Mouse (Mus musculus) adrenal gland, postnatal 36 days (tissue): ENCODE data around the gene Cdk6. TPM values are rescaled to one million over a fixed set of nuclear protein-coding genes. Genes with fewer than 3 reads are reported as not detected.
A peak's percentile ranks its signal among the peaks of the same experiment; 100 is the strongest.
"Not testable (repeated sequence)": the region's sequence is repeated elsewhere in the genome, so short reads cannot be mapped to it uniquely, and the experiment has no call there.

Experiments used
- DNase-seq, 2 experiments: peaks; one replicate each; pipeline ENCODE4 v3.0.0; 2021; ENCODE audit warnings: mixed read lengths in 1 of 2
- total RNA-seq, 2 experiments: library from RNA; stranded (reverse); gene quantifications; 2 replicates each; pipeline ENCODE4 v1.2.3; 2021

Gene Cdk6
- total RNA-seq, 2 experiments from 2014 or later = 16.3 to 20.4 TPM

DNA sequence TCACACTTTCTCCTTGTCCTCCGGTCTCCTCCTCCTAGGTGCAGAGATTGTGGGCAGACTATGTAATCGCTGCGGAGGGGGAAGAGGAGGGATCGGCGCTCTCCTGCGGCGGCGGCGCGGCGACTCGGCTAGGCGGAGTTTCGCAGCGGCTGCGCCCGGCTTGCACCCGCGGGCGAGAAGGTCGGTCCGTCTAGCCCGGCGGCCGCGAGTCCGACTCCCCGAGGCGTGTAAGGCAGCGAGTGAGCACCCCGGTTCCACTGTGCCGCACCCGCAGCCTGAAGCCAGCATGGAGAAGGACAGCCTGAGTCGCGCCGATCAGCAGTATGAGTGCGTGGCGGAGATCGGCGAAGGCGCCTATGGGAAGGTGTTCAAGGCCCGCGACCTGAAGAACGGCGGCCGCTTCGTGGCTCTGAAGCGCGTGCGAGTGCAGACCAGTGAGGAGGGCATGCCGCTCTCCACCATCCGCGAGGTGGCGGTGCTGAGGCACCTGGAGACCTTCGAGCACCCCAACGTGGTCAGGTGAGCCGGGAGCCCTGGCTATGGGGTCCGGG lies 2.9 kb downstream of the Cdk6 start:
- DNase-seq = peak; percentile 87 to 92

DNA sequence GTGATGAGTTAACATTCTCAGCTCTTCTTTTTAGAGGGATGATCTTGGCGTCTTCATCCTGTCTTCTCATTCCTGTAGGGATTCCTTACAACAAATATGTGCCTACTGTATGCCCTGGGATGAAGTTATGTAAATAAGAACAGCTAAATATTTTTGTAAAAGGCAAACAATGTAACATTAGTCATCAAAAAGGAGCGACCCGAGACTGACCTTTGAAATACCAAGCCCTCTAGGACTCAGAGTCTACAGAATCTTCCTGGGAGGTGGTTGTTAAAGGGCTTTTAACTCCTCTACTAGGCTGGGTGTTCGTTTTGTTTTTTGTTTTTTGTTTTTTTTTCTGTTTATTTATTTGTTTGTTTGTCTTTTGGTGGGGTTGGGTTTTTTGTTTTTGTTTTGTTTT lies 4.3 kb downstream of the Cdk6 start:
- not testable (repeated sequence) for DNase-seq

DNA sequence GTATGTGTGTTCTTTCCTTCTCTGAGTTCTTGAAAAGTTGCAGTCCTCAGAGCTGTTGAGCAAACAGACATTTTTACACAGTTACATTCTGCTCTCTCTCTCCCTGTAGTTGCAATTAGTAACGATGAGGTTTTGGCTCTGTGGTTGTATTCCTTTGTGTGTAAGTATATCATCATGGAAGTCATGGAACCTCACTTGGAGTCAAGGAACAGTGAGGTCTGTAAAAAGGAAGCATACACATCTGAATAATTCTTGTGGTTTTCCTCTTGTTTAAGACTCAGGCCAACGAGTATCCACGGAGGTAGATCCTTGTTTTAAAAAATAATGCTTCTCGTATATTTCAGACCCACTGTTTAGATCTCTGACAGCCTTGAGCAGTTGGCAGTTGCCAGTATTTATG lies 8.1 kb downstream of the Cdk6 start:
- DNase-seq = not testable (repeated sequence)

- DNase-seq = not testable (repeated sequence)
These were observed 10.6 kb downstream of the Cdk6 start for GRCm38 (mm10) chr5:3351836-3352235.

- no peak for DNase-seq
These were observed 11.0 kb downstream of the Cdk6 start for GRCm38 (mm10) chr5:3352314-3352713.

GRCm38 (mm10) chr5:3352827-3353226 lies 11.5 kb downstream of the Cdk6 start:
- no peak for DNase-seq

GRCm38 (mm10) chr5:3354307-3354706 lies 13.0 kb downstream of the Cdk6 start:
- DNase-seq = no peak

DNA sequence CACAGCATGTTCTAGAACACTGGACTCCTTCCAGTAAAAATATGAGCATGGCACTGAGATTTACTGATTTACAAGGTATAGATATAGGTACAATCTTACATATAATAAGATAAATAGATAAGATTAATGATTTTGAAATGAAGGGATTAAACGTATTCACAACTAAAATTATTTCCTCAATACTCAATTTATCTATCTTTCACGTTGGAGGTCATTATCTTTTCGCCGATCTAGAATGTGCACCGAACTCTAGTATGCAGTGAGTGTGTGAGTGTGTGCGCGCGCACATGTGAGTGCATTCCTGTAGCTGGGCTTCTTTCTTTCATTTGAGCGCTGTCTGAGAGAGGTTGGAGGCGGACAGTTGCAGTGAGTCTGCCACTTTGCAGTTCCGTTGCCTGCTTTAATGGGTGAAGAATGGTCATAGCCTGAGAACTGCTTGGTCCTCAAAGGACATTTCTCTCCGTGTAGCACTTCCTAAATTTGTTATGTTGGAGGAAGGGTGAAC lies 13.8 kb downstream of the Cdk6 start:
- no peak for DNase-seq

DNA sequence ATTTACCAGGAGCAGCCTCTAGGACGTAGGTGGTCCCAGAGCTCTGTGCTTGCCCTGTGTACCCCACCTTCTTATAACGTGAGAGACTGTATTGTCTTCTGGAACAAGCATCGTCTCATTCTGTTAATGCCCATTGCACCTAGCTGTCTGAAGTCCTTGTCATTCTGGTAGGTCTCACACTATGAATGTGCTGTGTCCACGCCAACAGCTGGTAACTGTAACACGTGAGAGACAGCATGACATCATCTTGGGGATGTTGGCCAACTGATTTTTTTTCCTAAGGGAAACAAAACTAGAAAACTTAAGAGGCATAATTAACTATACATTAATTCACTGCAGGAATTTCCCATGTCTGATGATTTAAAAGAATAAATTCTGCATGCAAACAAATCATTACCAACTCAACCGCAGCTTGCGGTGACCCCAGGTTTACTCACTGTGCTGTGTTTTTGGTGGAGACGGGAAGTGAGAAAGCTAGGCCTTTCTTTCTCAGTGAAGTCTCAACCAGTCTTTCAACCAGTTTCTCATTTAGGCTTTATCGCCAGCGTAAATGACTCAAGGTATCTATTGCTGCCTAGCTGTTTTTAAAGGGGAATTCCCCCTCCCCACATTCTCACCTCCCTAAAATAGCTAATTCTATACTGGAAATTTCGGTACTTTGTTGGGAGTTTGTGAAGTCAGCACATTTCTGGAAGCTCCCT lies 14.4 kb downstream of the Cdk6 start:
- peak in 1 of 2 experiments; percentile 11 for DNase-seq

DNA sequence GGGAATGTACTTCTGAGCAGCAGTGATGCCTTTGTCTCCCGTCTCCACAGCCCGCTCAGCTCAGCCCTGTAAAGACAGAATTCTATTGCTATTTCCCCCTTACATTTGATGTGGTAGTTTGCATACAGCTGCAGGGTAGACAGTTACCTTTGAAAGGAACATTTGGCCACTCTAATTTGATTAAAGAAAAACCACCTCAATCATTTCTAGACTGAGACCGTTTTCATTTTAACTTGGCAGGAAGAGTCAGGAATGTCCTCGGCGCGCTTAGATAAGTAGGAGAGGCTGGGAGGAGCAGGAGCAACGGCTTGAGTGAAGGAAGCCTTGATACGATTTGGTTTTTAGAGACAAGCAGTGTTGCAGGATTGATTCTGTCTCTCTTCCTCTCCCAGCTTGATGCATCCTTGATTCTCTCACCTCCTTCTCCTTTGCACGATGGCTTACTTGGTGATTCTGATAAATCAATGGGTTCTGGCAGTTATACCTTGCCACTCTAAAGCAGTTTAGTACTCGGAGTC lies 15.0 kb downstream of the Cdk6 start:
- DNase-seq = no peak

- DNase-seq = no peak
These were observed 16.2 kb downstream of the Cdk6 start for GRCm38 (mm10) chr5:3357496-3357895.

DNA sequence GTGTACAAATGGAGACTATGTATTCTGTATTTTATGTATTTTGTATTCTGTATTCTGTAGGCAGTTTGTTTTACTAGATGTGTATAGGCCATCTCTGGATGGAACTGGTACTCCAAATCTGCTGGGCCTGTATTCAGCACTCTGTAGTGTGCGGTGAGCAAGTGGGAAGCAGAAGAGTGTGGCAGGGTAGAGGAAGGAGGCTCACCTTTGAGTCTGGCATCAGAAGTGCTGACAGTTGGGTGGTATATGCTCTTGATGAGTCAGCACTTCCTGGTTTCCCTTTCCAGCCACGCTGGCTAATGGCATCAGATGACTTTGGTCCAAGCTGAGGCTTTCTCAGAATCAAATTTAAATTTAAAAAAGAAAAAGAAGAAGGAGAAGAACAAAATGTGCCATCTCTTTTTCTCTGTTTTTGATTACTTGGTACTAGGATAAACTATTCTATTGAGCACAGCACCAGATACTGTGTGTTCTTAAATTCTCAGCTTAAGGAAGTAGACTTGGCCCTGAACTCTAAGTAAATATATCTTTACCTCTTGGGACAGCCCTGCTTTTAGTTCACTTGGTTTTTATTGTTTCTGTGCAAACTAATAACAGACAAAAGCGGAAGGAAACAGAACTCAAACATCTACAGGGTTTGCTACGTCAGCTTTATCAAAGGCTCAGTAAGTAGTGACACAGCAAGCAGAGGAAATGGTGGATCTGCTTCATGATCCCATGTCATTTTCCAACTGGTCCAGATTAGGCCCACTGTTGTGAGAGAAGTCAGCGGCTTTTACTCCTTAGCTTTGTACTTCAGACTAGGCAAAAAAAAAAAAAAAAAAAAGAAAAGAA lies 17.6 kb downstream of the Cdk6 start:
- no peak for DNase-seq

DNA sequence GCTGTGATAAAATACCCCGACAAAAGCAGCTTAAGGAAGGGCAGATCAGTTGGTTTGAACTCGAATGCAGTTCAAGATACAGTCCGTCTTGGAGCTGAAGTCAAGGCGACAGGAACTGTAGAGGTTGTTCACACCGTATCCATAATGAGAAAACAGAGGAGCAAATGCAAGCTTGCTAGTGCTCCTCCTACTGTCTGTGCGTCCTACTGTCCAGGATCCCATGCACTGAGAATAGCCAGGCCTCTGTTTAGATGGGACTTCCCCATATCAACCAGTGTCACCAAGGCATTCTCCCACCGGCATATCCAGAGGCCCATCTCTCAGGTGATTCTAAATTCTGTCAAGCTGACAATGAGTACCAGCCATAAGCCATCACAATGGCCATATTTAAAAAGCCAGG lies 18.6 kb downstream of the Cdk6 start:
- no peak for DNase-seq

DNA sequence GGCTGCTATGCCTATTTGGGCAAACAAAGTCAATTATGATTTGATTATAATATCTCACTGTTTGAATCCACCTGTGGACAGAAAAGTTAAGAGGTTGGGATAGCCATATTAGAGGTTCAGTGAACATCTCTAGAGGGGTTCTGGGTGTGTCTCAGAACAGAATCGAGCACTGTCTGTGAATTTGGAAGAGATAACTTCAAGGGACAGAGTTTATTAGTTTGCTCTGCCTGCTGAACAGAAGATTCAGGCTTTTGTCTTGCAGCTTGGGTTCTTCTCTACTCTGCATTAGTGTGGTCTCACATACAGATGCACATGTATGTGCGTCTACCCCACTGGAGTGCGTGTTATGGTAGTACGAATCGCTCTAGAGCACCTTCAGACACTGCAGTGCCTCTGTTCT lies 20.0 kb downstream of the Cdk6 start:
- DNase-seq = no peak

GRCm38 (mm10) chr5:3362111-3362510 lies 20.8 kb downstream of the Cdk6 start:
- DNase-seq = no peak

- no peak for DNase-seq
These were observed 22.0 kb downstream of the Cdk6 start for GRCm38 (mm10) chr5:3363036-3363983.

GRCm38 (mm10) chr5:3367045-3367444 lies 25.8 kb downstream of the Cdk6 start:
- no peak for DNase-seq

GRCm38 (mm10) chr5:3369317-3369716 lies 28.0 kb downstream of the Cdk6 start:
- peak in 1 of 2 experiments; percentile 19 for DNase-seq

DNA sequence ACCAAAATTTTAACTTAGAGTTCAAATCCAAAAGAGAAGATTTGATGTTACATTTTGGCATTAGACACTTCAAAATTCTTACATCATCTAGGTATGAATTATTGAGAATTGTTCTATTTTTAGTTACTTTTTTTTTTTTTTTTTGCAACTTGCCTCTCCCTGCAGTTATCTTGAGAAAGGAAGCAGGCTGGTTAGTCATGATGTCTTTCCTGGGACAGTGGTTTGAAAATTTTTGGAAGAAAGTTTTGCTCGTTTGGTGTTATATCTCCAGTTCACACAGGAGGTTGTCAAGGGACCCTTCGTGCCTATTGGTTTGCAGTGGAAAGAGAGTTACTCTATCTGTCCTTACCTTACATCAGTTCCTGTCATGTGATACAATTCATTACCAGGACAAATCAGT lies 29.9 kb downstream of the Cdk6 start:
- no peak for DNase-seq

GRCm38 (mm10) chr5:3373170-3373569 lies 31.9 kb downstream of the Cdk6 start:
- no peak for DNase-seq

DNA sequence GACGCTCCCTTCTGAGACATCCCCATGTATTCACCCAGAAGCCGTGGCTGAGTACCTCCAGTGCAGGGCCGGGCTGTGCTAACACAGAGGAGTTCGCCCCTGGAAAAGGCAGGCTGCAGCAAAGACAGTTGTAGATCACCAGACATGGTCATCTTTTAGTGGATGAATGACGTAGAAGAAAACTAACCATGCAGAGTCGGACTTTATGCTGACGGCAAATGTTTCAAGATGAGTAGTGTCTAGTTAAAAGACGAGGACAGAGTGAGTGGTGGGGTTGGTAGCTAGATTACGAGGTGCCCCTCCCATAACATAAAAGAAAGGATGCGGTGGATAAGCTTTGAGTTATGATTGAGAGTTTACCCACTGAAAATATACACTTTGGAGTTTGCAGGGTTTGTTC lies 33.5 kb downstream of the Cdk6 start:
- no peak for DNase-seq

GRCm38 (mm10) chr5:3376167-3376566 lies 34.9 kb downstream of the Cdk6 start:
- DNase-seq = no peak
